29 mouse cellular contexts compared by ENCODE assay signal in genomic region chr14:26576255-26576780, GRCm38 (mm10). TPM values are rescaled to one million over a fixed set of nuclear protein-coding genes. Genes with fewer than 3 reads are reported as not detected.
DNase-seq lines count a peak whose midpoint lies in the region; ATAC-seq and TF ChIP-seq lines count a peak whose summit lies in the region.
"Had no signal": no experiment of that assay in that cellular context is flagged by ENCODE, and none has a peak within 500 bp of the region (broad histone marks: within the 10 kb centered on the region; RNA-seq: fewer than 3 reads in every experiment).

No protein-coding gene starts in this region.

- no peak for TF ChIP-seq CTCF in midbrain, postnatal 0 days (IDR thresholded peaks at IDR 0.05)

- no peak overlapping the region for H3K27ac ChIP-seq in heart, embryonic 10.5 days
- no peak overlapping the region for H3K27ac ChIP-seq in midbrain, postnatal 0 days (ENCODE audit: low read depth, low read length)
- H3K27ac ChIP-seq: forebrain, embryonic 12.5 days; heart, adult 2 months; heart, embryonic 13.5 days; hindbrain, embryonic 10.5 days; hindbrain, embryonic 15.5 days; left cerebral cortex, adult 2 months; limb, embryonic 12.5 days; liver, embryonic 15.5 days; midbrain, embryonic 10.5 days; midbrain, embryonic 15.5 days; stomach, embryonic 15.5 days had no signal

- intact Hi-C loops in heart, postnatal 25 days (cut with DNase I): loop anchor here (1.0 kb wide), 1 partner anchor 12 kb away; no protein-coding TSS in a partner anchor

- H3K36me3 ChIP-seq in heart, embryonic 10.5 days: no peaks in the 10 kb centered on the region
- H3K36me3 ChIP-seq in midbrain, postnatal 0 days (ENCODE audit: insufficient read depth, low read length): no peaks in the 10 kb centered on the region
- H3K36me3 ChIP-seq: forebrain, embryonic 12.5 days; heart, embryonic 13.5 days; hindbrain, embryonic 10.5 days; hindbrain, embryonic 15.5 days; limb, embryonic 12.5 days; liver, embryonic 15.5 days; midbrain, embryonic 10.5 days; midbrain, embryonic 15.5 days; stomach, embryonic 15.5 days had no signal

- peaks cover 15% of the 10 kb centered on the region for H3K4me1 ChIP-seq in heart, embryonic 10.5 days
- no peaks in the 10 kb centered on the region for H3K4me1 ChIP-seq in midbrain, postnatal 0 days (ENCODE audit: insufficient read depth, low read length)
- H3K4me1 ChIP-seq: limb, embryonic 12.5 days had no signal

- WGBS in heart, embryonic 10.5 days: 63% methylated on average over 3 of the region's 3 CpGs
- WGBS in midbrain, postnatal 0 days: 70% methylated on average over 3 of the region's 3 CpGs

- no peak for ATAC-seq in midbrain, postnatal 0 days (ENCODE audit: low FRiP score)
- ATAC-seq: forebrain, postnatal 0 days; midbrain, embryonic 15.5 days had no signal

- no peak overlapping the region for H3K4me2 ChIP-seq in midbrain, postnatal 0 days (ENCODE audit: low read depth, low read length, poor library complexity, severe bottlenecking)
- H3K4me2 ChIP-seq: forebrain, embryonic 12.5 days; heart, embryonic 13.5 days; hindbrain, embryonic 15.5 days; limb, embryonic 12.5 days; liver, embryonic 15.5 days; lung, embryonic 14.5 days; midbrain, embryonic 15.5 days; stomach, embryonic 15.5 days had no signal

- H3K4me3 ChIP-seq in heart, embryonic 10.5 days: no peak overlapping the region
- H3K4me3 ChIP-seq in midbrain, postnatal 0 days (ENCODE audit: low read depth, low read length): no peak overlapping the region
- H3K4me3 ChIP-seq: erythroblast, embryonic 14.5 days; forebrain, embryonic 12.5 days; heart, adult 2 months; heart, embryonic 13.5 days; hindbrain, embryonic 10.5 days; hindbrain, embryonic 15.5 days; left cerebral cortex, adult 2 months; limb, embryonic 12.5 days; liver, embryonic 15.5 days; midbrain, embryonic 10.5 days; midbrain, embryonic 15.5 days; stomach, embryonic 15.5 days had no signal

- H3K9ac ChIP-seq in midbrain, postnatal 0 days (replicated peaks; ENCODE audit: low read length, poor library complexity, severe bottlenecking): no peak overlapping the region
- H3K9ac ChIP-seq: forebrain, embryonic 12.5 days; forebrain, postnatal 0 days; heart, embryonic 13.5 days; hindbrain, embryonic 15.5 days; limb, embryonic 12.5 days; liver, embryonic 15.5 days; lung, embryonic 14.5 days; midbrain, embryonic 15.5 days; stomach, embryonic 15.5 days had no signal

- peak; percentile 58 for DNase-seq in cerebellum, adult 11-12 months
- DNase-seq in cerebellum, postnatal 14 days: no peak
- peak; percentile 27 for DNase-seq in heart, embryonic 10.5 days (ENCODE audit: low spot score)
- DNase-seq in heart, postnatal 25 days (ENCODE audit: low spot score): no peak
- DNase-seq in cerebellum, adult 9-10 months: peak; percentile 62
- DNase-seq in midbrain, postnatal 0 days (ENCODE audit: low spot score): no peak
- DNase-seq in urinary bladder, postnatal 10 days (ENCODE audit: low spot score): no peak
- DNase-seq: adrenal gland, postnatal 10 days; forebrain, postnatal 0 days; gastrocnemius, postnatal 25 days; heart, adult 2 months; heart, postnatal 10 days; kidney, postnatal 14 days; lung, embryonic 14.5 days; lung, postnatal 14 days; right cerebral cortex, postnatal 25 days; thymus, postnatal 14 days had no signal

- no peaks in the 10 kb centered on the region for H3K9me3 ChIP-seq in heart, embryonic 10.5 days
- H3K9me3 ChIP-seq in midbrain, postnatal 0 days (ENCODE audit: low read length): no peaks in the 10 kb centered on the region
- H3K9me3 ChIP-seq: forebrain, embryonic 12.5 days; G1E; heart, embryonic 13.5 days; hindbrain, embryonic 10.5 days; hindbrain, embryonic 15.5 days; limb, embryonic 12.5 days; liver, embryonic 15.5 days; midbrain, embryonic 10.5 days; midbrain, embryonic 15.5 days; stomach, embryonic 15.5 days had no signal

- no peaks in the 10 kb centered on the region for H3K27me3 ChIP-seq in heart, embryonic 10.5 days (ENCODE audit: insufficient read depth, poor library complexity, severe bottlenecking)
- no peaks in the 10 kb centered on the region for H3K27me3 ChIP-seq in midbrain, postnatal 0 days (ENCODE audit: insufficient read depth, low read length)
- H3K27me3 ChIP-seq: forebrain, embryonic 12.5 days; heart, embryonic 13.5 days; hindbrain, embryonic 15.5 days; limb, embryonic 12.5 days; liver, embryonic 15.5 days; midbrain, embryonic 15.5 days; stomach, embryonic 15.5 days had no signal

RNA-seq across cellular contexts. Expression of gene Dennd6a, which starts 2.7 kb away (rescaled TPM):
- 23.0 and 32.0 TPM in 2 replicates for polyA plus RNA-seq in heart, embryonic 10.5 days (2016; fragmentation: Nextera tagmentation; extraction: Ambion mirVana)
- total RNA-seq in heart, postnatal 25 days (2021): 10 to 100 TPM; 15.9 to 16.8 TPM
- 26.1 and 26.6 TPM in 2 replicates for total RNA-seq in midbrain, postnatal 0 days (2014; rRNA removed)
- 9.5 and 9.7 TPM in 2 replicates for polyA plus RNA-seq in midbrain, postnatal 0 days (2015; fragmentation: Nextera tagmentation; extraction: Ambion mirVana)

RNA-seq across cellular contexts. Expression of gene Slmap, which starts 41.6 kb away (rescaled TPM):
- polyA plus RNA-seq in heart, embryonic 10.5 days (2016; fragmentation: Nextera tagmentation; extraction: Ambion mirVana): 45.1 and 83.8 TPM in 2 replicates
- 100 to 1,000 TPM; 280 to 332 TPM for total RNA-seq in heart, postnatal 25 days (2021)
- 23.2 and 27.4 TPM in 2 replicates for total RNA-seq in midbrain, postnatal 0 days (2014; rRNA removed)
- 9.9 and 11.1 TPM in 2 replicates for polyA plus RNA-seq in midbrain, postnatal 0 days (2015; fragmentation: Nextera tagmentation; extraction: Ambion mirVana)

Comparison
In these comparisons a context has a peak if more than half of its experiments do, and no peak if none do; other contexts are left out.
1. DNase-seq: peak in cerebellum, adult 11-12 months (single experiment), heart, embryonic 10.5 days (single experiment) and cerebellum, adult 9-10 months (single experiment); none in cerebellum, postnatal 14 days (0 of 2), heart, postnatal 25 days (single experiment), midbrain, postnatal 0 days (single experiment) and urinary bladder, postnatal 10 days (single experiment).